Mouse (Mus musculus) adrenal gland, adult 8-10 months (tissue): ENCODE results near the gene Eif4g3. TPM values are rescaled to one million over a fixed set of nuclear protein-coding genes. Genes with fewer than 3 reads are reported as not detected.
"Not testable (repeated sequence)": the region's sequence is repeated elsewhere in the genome, so short reads cannot be mapped to it uniquely, and the experiment has no call there.

Source experiments
- DNase-seq: peaks from one replicate; pipeline ENCODE4 v3.0.0; 2022
- total RNA-seq, 4 experiments: library from RNA; stranded (reverse); gene quantifications; 2 replicates each; pipeline ENCODE4 v1.2.4; 2022

Eif4g3 gene
- total RNA-seq, 4 experiments from 2014 or later = 97.4 to 133 (median 119) TPM

GRCm38 (mm10) chr4:138023403-138024100 lies 30.7 kb downstream of the Eif4g3 start:
- DNase-seq = no peak

GRCm38 (mm10) chr4:138029168-138029567 lies 36.3 kb downstream of the Eif4g3 start:
- no peak for DNase-seq

- no peak for DNase-seq
Measured at GRCm38 (mm10) chr4:138031828-138032227, 39.0 kb downstream of the Eif4g3 start.

GRCm38 (mm10) chr4:138033871-138034270 lies 41.0 kb downstream of the Eif4g3 start:
- no peak for DNase-seq

DNA sequence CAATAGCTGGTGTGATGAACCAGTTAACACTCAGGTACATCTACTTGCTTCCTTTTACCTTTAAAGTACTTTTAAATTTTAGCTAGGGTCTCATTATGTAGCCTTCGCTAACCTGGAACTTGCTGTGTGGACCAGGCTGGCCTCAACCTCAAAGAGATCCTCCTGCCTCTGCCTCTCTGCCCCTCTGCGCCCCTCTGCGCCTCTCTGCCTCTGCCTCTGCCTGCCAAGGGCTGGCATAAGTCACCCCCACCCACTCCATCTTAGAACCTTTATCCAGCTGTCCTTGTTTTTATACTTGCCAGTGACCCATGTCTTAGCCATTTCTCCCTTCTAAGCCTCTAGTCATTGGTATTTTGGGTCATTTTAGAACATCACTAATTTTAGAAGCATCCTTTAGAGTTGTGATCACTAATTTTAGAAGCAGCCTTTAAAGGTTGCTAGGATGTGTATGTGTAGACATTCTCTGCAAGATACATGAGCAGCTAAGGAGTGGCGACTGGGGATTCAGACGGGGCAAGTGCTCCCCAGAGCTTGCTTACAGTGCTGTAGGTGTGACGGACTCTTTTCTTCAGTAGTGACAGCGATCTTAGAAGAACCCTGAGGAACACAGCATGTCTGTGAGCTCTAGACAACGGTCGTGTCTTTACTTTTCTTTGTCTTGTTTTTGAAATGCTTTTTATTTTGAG lies 42.8 kb downstream of the Eif4g3 start:
- DNase-seq = no peak

DNA sequence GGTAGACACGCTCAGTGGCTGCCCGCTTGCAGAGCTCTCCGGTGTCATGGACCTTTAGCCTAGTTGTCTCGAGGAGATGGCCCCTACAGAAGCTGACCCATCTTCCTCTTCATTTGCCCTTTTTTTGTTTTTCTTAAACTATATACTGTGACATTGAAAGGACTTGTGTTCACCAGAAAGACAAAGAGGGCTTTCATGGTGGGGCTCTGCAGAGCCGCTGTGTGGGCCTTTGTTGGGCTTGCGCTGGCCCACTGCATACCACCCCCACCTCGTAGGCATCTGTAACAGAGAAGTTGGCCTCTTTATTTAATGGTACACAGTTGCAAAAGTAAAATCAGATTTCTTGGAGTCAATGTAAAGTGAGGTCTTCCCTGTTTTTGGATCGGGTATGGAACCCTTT lies 44.3 kb downstream of the Eif4g3 start:
- DNase-seq = no peak

GRCm38 (mm10) chr4:138037896-138038295 lies 45.1 kb downstream of the Eif4g3 start:
- no peak for DNase-seq

GRCm38 (mm10) chr4:138038365-138039274 lies 45.8 kb downstream of the Eif4g3 start:
- no peak for DNase-seq

- DNase-seq = no peak
Measured at GRCm38 (mm10) chr4:138039275-138039651, 46.4 kb downstream of the Eif4g3 start.

DNA sequence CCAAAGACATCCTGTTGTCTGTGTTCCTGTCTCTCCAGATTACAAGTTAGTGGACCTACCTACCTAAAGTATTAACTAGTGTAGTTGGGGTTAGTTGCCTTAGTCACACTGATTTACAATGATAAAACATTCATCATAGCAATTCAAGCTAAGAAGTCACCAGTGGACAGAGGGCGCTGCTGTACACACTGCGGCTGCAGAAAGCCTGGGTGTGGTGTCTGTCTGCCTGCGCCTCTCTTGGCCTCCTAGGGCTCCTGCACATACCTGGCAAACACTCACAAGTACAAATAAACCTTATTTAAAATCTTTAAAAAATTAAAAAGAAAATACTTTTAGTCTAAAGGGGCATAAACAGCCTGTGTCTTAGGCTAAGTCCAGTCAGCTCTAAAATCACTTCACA lies 47.8 kb downstream of the Eif4g3 start:
- no peak for DNase-seq

GRCm38 (mm10) chr4:138041566-138042256 lies 48.9 kb downstream of the Eif4g3 start:
- DNase-seq = no peak

DNA sequence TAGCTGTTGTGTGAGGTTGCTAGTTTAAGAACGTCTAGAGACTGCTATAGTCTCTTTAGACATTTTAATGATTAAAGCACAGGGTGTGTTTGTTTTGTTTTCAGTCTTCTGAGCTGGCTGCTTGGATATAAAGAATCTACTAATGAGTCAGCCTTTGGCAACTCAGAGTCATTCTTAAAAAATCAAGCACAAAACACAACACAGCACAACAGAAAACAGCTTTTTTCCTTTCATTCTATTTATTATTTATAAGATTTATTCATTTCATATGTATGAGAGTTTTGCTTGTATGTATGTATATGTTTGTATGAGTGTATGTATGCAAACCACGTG lies 49.4 kb downstream of the Eif4g3 start:
- no peak for DNase-seq

GRCm38 (mm10) chr4:138042625-138043024 lies 49.8 kb downstream of the Eif4g3 start:
- DNase-seq = no peak

DNA sequence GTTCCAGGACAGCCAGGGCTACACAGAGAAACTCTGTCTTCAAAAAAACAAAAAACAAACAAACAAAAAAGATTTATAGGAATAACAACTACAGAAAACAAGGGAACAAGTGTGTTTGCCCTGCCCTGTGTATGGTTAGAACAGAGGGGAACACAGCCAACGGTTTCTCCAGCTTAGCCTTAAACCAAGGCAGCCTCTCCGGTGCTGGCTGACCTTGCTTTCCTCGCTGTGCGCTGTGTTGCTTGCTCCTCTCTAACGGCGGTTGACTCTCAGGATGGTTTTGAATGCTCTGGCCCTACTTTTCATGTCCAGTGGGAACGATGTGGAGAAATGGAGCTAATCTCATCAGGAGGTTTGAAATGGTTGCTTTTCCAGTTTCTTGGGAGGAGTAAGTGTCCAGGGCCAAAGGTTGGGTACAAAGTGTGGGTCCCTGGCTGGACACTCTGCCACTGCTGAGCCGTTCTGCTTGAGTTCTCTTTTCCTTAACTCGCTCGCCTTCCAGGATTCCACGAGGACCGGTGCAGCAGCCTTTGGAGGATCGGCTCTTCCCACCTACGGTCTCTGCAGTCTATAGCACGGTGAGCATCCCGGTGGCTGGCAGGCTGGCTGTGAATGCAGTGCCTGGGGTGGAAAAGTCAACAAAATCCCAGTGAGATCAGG lies 52.1 kb downstream of the Eif4g3 start:
- no peak for DNase-seq

DNA sequence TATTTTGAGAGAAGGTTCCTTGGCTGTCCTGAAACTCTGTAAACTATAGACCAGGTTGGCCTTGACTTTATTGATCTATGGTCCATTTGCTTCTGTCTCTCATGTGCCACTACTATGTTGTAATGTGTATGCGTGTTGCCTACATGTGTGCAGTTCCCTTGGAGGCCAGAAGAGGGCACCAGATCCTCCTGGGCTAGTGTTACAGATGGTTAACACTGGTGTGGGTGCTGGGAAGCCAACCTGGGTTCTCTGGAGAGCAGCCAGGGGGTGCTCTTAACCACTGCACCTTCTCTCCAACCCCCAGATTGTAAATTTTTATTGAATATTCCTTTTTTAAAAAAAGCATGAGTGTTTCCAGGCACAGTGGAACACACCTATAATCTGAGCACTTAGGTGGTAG lies 53.0 kb downstream of the Eif4g3 start:
- DNase-seq = no peak

- no peak for DNase-seq
Measured at GRCm38 (mm10) chr4:138046371-138046770, 53.5 kb downstream of the Eif4g3 start.

GRCm38 (mm10) chr4:138049547-138049946 lies 56.7 kb downstream of the Eif4g3 start:
- no peak for DNase-seq

GRCm38 (mm10) chr4:138051488-138051887 lies 58.7 kb downstream of the Eif4g3 start:
- DNase-seq = no peak

DNA sequence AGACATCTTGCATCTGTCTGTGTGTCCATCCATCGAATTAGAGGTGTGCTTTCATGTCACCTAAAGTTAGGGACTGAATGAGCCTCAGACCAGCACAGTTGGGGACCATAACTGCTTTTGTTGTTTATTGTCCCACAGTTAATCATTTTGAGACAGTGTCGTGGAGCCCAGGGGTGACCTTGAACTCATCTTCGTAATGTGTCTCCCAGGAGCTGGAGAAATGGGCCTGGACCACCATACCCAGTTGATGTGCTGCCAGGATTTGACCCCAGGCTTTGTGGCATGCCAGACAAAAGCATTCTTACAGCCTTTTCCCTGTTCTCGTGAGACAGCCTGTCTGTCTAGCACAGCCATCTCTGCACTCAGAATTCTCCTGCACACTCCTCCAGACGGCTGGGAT lies 63.8 kb downstream of the Eif4g3 start:
- no peak for DNase-seq

- not testable (repeated sequence) for DNase-seq
Measured at GRCm38 (mm10) chr4:138057196-138057754, 64.5 kb downstream of the Eif4g3 start.

DNA sequence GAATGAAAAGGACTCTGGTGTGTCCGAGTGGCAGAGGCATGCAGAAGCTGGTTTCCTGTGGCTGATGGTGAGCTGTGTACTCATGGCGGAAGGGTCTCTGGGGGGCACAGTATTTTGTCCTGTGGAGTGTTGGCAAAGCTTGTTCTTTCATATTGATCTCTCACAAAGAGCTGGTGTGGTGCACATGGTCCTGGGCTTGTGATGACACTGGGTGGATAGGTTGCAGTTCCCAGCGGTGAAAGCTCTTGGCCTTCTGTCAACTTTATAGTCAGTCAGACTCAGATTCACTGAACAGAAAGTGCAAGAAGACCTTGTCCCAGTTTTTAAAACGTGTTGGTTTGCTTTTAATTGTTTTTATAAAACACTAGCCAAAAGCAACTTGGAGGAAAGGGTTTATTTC lies 68.3 kb downstream of the Eif4g3 start:
- no peak for DNase-seq
